Mouse (Mus musculus) activated CD4-positive, CD25-positive, alpha-beta regulatory T cell, adult 4 months (primary cell): ENCODE measurements around the gene Ppef2. TPM values are rescaled to one million over a fixed set of nuclear protein-coding genes. Genes with fewer than 3 reads are reported as not detected.
"Not testable (repeated sequence)": the region's sequence is repeated elsewhere in the genome, so short reads cannot be mapped to it uniquely, and the experiment has no call there.

Experiments
- ATAC-seq: one replicate; pipeline ENCODE4 v1.8.0; 2017
- polyA plus RNA-seq, 2 experiments: library from polyadenylated mRNA; unstranded; fragments of 100-300 nt; shearing (Covaris generic); gene quantifications; one replicate each; pipeline ENCODE4 v1.2.1; 2017

Gene Ppef2
- polyA plus RNA-seq, 2 experiments from 2014 or later: 0.15 to 0.34 TPM

DNA sequence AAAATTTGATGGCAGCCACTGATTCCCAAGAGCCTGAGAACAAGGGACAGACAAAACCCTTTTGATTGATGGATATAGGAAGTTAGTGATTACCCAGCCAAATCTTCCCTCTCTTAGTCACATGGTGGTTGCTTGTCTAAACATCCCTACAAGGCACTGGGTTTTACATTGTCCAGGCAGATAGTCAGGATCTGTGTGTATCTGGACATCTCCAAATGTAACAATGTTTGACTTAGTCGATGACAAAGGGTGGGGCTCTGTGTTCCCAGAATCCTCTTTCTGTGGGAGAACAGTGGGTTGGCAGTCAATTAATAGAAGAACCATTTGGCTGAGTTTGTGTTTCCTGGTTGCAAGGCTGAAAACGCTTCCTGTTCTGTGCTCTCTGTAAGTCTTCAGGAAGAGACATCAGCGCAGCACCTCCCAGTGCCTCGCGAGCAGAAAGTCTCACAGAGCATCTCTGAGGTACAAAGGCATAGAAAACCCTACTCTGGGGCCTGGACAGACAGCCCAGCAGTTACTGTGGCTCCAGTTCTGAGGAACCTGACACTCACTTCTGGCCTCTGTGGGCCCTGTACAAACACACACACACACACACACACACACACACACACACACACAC is 21.0 kb downstream of the Ppef2 start:
- peak; percentile 54 for ATAC-seq

GRCm38 (mm10) chr5:92233366-92233765 is 22.7 kb downstream of the Ppef2 start:
- no peak for ATAC-seq

GRCm38 (mm10) chr5:92231836-92232235 is 24.2 kb downstream of the Ppef2 start:
- ATAC-seq: no peak

DNA sequence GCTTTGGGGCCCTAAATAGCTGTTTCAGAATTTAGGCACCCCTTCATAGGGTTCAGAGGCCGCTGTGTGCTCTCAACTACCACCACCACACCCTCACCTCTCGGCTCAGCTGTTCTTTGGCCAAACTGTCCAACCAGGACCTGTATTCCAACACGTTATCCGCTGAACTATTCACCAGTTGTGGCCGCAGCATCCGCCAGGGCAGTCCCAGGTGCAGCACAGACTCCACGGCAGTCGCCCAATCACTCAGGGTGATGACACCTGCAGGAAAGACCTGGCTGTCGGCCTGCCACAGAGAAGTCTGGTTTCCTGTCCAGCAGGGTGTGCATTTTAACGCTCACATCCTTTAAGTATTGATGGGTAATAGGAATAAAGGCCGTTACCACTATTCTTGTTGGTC is 25.8 kb downstream of the Ppef2 start:
- no peak for ATAC-seq

- ATAC-seq: no peak
Measured at GRCm38 (mm10) chr5:92229514-92229913, 26.6 kb downstream of the Ppef2 start.

DNA sequence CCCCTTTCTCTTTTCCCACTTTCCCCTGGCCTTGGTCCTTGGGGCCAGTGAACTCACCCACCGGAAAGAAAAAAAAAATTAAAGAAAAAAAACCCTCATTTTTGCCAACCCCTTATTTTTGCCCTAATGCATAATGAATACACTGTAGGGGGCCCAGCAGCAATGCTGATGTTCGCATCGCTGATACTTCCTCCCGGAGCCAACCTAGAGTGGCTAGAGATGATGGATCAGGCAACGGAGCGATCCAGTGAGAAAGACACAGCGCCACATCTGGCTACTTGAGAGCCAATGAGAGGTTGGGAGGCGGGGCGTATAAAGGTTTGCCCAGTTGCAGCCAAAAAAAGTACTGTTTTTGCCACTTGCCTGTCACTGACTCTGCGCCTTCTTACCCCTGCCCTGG is 27.3 kb downstream of the Ppef2 start:
- no peak for ATAC-seq

DNA sequence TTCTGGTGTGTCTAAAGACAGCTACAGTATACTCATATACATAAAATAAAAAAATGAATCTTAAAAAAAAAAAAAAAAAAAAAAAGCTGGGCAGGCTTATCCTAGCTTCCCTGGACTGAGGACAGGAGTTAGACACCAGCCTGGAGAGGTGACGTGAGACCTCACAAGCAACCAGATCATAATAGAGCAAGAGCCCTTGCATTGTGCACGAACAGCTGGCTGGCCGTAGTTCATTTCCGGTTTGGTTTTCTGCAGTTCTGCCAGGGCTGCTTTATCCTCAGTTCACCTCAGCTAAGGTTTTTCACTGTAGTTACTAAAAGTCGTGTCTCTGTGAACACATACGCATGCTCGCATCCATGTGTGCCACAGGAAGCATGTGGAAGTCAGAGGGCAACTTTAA is 28.3 kb downstream of the Ppef2 start:
- no peak for ATAC-seq

DNA sequence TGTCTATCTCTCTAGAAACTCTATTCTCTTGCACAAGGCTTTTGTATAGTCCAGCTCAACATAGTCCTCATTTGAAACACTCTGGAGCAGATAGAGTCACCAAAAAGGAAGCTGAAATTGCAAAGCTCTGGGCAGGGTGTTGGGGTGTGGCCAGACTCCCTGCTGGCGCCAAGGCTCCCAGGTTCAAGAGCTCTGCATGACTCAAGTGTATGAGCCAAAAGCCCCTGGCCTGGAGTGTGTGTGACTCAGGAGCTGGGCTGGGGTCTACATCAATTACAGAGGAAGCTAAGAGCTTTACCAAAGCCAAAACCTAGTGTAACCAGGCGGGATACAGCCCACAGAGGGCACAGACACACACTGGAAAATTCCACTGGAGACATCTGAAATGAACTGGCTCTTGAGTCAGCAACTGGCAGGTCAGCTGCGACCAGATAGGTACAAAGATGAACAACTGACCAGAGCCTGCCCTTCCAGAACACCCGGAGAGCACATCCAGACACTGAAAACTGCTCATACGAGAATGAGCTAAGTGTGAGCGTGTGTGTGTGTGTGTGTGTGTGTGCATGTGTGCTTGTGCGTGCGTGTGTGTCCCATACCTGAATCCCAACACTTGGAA is 35.7 kb downstream of the Ppef2 start:
- ATAC-seq: no peak

DNA sequence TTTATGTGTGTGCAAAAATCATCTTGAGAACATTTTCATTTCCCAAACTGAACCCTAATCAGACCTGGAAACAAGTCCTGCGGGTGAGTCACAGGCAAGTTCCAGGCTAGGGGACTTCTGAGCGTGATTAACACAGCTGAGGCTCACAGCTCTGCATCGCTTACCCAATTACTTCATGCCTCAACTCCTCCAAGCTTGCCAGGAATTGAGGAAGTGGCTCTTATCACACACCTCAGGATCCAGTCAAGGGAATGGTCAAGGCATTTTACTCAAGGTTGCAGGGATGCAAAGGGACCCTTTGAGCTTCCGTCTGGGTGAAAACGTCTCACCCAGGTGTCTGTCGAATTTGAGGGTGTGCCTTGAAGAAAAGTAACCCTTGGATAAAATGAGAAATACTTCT is 36.3 kb downstream of the Ppef2 start:
- ATAC-seq: no peak

- ATAC-seq: no peak
Measured at GRCm38 (mm10) chr5:92218915-92219793, 36.9 kb downstream of the Ppef2 start.

- ATAC-seq: no peak
Measured at GRCm38 (mm10) chr5:92215308-92215707, 40.8 kb downstream of the Ppef2 start, which contains the start of gene U90926. U90926 (minus strand) TSS chr5:92215408.

DNA sequence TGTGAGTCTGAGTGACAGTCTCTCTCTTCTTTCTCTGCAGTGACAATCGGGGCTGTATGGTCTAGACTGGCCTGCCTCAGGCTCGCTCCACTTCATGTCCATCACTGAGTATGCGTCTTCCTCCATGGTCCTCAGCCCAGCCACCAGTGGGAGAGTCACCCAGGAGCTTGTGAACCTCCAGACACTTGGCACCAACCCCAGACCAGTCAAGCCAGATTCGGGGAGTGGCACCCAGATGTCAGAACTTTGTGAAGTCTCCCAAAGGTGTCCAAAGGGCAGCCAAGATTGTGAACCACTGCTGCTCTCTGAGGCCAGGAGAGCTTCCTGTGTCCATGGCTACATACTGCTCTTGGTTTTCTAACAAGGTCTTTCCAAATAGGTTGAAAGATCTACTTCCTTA is 43.8 kb downstream of the Ppef2 start:
- ATAC-seq: no peak

DNA sequence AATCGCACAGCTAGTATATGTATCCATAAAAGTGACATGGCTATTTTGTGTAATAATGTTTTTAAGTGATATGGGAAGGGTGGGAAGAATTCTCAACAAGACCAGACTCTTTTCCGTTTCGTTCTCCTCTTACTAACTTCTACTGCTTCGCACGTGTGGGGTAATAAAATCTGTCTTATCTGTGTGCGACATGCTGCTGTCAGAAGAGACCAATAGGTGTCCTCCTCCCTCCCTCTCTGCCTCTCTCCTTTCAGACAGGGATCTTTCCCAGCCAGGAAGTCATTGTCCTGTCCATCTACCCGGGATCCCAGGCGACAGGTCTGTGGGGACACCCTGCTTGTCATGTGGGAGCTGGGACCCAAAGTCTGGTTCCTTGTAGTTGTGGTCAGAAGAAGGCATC is 45.9 kb downstream of the Ppef2 start:
- no peak for ATAC-seq

DNA sequence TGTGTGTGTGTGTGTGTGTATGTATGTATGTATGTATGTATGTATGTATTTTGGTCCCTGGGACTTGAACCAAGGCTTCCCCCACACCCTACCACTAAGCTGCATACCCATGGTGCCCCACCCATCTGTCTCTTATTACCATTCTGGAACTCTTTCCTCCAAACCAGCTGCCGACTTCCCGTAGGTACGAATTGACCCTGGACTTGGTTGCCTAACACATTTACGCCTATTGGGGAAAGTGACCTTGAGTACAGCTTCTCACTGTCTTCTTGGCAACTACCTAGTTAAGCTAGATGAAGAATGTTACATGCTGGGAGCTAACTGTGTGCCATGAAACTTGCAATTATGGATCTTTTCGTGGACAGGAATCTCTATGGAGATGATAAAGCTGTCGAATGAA is 50.0 kb downstream of the Ppef2 start:
- ATAC-seq: no peak

- ATAC-seq: no peak
Measured at GRCm38 (mm10) chr5:92205706-92206105, 50.4 kb downstream of the Ppef2 start.

DNA sequence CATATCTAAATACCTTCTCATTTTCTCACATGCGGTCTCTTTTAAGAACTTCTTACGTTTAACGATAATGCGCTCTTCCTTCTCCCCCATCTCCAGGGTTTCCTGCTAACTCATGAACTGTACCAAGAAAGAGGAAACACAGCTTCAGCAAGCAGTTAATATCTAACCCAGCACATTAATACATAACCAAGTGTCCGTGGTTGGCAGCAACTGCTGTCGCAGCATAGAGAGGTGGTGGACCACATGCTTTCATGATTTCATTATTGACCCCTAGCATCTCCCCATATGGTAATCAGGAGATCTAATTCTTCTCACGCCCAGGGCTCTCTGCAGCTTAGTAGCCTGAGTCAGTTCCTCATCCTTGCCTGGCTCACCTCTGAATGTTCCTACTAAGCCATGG is 50.9 kb downstream of the Ppef2 start:
- ATAC-seq: no peak

DNA sequence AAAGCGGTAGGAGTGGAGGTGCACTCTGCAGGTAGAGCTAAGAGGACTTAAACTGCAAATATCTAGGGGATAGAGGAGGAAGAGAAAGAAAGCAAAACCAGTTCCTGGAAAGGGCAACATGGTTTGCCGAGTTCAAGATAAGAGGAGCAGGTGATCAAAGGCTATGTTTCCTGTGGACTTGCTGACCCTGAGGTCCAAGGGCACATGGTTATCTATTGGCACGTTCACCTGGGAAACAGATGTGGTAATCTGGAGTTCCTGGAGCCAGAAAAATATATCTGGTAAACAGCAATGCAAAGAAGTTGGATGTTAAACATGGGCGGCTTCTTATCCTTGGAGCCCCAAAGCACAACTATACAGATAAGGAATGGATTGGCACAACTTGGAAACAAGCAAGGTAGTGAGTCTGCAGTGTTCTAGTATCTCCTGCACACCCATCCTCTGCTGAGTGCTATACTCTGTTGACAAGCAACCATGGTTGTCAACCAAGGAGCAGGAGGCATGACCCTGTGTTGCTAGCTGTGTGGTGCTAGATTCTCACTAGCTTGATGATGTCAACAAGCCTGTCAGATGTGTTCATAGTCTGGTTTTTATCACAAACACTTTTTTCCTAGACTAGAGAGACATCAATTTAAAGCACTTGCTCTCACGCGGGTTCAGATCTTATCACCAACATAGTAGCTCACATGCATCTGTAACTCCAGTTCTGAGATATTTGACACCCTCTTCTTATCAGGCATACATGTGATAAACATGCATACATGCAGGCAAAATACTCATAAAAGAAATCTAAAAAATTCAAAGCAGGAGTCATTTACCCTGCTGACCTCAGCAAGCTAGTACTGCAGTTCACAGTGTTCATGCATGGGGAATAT is 51.7 kb downstream of the Ppef2 start:
- ATAC-seq: peak; percentile 53

- no peak for ATAC-seq
Measured at GRCm38 (mm10) chr5:92198266-92198665, 57.8 kb downstream of the Ppef2 start.

- no peak for ATAC-seq
Measured at GRCm38 (mm10) chr5:92196895-92197811, 58.9 kb downstream of the Ppef2 start.

DNA sequence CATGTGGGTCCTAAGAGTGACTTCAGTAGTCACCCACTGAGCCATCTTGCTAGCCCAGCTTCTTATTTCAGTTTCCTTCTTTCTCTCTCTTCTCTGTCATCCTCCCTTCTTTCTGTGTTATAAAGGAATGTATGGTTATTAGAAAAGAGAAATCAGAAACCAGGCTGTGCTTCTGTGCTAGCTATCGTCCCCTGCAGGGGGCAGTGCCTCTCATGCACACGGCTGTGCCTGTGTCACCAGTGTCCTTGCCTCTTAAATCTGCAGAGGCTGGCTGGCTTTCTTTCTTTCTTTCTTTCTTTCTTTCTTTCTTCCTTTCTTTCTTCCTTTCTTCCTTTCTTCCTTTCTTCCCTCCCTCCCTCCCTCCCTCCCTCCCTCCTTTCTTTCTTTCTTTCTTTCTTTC is 60.4 kb downstream of the Ppef2 start:
- not testable (repeated sequence) for ATAC-seq

DNA sequence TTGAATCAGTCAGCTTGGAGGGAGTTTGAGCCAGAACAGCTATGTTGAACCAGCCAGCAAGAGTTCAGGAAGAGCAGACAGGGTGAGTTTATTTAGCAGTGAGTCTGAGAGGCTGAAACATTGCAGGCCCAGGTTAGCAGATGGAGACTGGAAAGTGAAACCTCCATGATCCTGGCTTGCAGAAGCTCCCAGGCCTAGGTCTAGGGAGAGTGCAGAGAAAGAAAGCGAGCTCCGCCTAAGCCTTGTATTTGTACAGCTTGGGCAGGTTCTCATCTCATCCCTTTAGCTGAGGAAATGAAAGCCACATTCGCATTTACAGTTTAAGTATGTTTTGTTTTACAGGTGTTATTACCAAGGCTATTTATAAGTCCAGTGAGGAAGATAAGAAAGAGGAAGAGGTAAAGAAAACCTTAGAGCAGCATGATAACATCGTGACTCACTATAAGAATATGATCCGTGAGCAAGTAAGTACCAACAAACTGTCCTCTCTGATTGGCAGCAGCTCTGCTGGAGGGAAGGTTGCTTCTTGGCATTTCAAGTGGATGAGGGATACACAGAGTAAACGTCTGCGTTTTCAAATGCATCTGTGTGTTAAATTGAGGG is 67.1 kb downstream of the Ppef2 start:
- no peak for ATAC-seq
